Mouse (Mus musculus): ENCODE results near the gene Mlec.
"Not testable (repeated sequence)": the region's sequence is repeated elsewhere in the genome, so short reads cannot be mapped to it uniquely, and the experiment has no call there.

Gene Mlec

DNA sequence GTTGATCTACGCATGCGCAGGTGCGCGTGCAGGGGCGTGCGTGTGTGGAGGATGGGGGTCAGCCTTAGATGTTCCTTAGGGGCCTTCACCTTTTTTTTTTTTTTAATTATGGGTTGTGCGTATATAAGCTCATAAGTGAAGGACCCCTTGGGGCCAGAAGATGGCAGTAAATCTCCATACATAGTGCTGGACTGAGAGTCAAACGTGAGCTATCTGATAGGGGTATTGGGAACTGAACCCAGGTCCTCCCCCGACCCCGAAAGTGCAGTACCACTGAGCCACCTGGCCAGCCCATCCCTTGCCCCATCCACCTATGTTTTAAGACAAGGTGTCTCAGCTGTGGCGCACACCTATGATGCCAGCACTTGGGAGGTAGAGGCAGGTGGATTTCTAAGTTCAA, 21.6 kb upstream of the Mlec start:
- no peak for DNase-seq

DNA sequence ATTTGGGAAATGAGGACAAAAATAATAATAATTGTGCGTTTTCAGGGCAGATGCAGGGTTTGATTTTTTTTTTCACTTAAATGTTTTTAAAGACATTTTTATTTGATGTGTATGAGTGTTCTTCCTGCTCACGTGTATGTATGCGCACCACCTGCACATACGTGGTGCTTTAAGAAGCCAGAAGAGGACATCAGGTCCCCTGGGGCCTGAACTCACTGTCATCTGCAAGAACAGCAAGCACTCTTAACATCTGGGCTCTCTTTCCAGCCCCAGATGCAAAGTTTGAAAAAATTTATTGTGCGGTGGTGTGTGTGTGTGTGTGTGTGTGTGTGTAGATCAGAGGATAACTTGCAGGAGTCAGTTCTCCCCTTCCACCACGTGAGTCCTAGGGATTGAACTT, 19.9 kb upstream of the Mlec start:
- DNase-seq: no peak

DNA sequence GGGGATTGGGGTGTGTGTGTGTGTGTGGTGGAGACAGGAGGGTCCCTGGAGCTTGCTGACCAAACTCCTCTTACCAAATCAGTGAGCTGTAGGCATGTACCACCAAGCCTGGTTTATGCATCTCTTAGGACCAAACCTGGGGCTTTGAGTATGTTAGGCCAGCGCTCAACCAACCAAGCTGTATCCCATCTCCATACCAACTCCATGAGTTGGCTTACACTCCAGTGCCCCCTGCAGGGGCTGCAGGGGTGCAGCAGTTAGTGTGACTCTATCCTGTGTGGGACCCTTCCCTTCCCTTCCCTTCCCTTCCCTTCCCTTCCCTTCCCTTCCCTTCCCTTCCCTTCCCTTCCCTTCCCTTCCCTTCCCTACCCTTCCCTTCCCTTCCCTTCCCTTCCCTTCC, 16.6 kb upstream of the Mlec start:
- DNase-seq: no peak

DNA sequence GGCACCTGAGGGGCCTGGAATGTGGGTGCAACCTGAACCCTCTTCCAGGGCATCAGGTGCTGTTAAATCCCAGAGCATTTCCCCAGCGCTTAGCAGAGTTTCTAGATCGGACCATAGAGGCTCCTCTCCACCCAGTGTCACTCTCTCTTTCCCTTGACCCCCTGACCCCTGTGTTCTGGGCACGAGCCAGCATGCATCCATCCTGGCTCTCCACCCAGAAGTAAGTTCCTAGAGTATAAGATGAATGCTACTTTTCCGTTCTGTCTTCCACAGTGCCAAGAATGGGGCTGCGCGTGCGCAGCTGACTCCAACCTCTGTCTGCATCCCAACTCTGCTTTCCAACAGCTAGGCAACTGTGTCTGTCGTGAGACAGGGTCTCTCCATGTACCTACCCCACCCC, 12.2 kb upstream of the Mlec start:
- no peak for DNase-seq

DNA sequence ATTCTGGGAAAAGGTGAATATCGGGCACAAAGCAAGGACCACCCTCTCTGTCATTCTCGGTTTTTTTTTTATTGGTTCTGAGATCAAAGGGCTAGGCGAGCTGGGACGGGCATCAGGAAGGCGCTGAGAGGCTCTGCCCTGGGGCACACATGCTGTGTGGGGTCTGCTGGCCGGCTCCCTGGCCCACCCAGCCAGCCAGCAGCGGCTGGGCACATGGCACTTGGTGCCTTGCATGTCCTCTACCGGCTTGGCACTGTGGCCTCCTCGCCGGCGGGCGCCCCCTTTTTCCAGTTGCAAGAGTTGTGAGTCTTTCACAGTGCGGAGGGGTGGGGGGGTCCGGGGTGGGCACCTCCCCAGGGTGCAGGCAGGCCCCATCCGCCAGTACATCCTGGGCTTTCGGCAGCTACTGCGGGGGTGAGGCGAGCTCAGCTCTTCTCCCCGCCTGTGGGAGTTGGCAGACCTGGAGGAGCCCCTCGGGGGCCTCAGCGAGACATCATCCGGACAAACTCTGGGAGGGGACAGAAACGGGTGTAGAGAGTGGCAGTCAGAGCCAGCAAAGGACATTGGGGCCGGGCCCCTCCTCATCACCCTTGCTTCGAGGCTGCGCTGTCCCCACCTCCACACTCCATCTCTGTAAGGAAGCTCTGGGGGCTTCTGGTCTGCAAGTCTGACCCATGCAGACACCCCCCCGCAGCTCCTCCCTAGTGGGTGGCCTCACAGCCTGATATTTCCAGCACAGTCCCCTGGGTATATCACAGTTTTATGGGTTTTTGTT, 10.8 kb upstream of the Mlec start:
- DNase-seq: no peak

DNA sequence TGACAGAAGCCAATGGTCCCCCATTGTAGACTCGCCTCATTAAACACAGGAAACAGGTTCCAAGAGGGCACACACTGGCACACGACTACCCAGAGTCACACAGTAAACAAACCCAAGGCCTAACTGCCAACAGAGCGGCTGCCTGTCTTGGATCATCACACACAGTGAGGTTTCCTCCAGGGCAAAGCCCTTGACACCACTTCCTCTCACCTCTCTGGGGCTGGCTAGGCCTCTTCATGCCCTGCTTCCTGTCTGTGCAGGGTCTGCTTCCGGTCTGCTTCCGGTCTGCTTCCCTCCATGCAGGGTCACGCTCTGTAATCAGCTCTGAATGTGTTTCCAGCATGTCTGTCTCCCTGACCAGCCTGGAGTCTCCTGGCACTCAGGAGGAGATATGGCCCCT, 9.4 kb upstream of the Mlec start:
- no peak for DNase-seq

DNA sequence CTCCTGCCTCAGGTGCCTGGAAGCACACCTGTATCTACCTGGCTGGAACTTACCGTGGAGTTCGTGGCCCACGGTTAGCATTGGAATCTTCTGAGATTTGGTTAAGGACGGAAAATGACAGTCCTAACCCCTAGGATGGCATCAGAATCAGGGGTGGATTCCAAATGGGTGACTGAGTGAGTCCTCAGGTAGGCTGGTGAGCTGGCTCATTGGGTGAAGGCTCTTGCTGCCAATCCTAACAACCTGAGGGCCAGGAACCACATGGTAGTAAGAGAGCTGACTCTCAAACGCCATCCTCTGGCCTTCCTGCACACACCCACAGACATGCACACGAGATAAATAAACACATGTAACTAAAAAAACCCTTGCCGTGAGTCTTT, 8.8 kb upstream of the Mlec start:
- no peak for DNase-seq

DNA sequence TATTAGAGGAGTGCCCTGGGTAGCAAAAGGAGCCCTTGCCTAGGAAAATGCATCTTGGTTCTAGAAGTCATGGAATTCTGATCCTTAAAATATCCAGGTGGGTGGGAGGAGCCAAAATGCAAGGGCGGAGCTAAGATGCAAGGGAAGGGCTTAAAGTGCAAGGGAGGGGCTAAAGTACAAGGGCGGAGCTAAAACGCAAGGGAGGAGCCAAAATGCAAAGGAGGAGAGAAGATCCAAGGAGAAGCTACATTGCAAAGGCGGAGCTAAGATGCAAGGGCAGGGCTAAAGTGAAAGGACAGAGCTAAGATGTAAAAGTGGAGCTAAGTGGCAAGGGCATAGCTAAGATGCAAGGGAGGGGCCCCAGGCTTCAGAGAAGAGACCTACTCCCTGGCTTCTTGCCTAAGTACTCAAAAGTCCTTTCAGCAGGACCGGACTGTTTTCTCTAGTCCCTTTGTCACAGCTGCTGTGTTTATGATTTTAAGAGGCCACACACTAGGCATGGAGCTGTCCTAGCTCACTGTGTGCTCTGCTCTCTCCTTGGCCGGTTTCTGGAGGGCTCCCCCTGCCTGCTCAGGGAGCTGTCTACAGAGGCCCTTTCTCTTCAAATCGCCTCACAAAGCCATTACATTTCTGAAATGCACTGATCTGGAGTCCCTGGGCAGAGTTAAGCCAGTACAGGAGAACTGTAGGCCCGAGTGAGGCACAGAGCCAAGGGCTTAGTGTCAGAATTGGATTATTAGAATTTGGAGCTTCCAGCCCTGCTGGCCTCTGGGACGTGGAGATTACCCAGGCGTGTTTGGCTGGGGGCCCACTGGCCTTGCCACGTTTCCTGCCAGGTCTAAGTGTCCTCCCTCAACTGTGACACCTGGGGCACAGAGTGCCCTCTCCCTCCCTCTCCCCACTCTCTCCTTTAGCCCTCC, 8.2 kb upstream of the Mlec start:
- peak; percentile 74 to 84 for DNase-seq

DNA sequence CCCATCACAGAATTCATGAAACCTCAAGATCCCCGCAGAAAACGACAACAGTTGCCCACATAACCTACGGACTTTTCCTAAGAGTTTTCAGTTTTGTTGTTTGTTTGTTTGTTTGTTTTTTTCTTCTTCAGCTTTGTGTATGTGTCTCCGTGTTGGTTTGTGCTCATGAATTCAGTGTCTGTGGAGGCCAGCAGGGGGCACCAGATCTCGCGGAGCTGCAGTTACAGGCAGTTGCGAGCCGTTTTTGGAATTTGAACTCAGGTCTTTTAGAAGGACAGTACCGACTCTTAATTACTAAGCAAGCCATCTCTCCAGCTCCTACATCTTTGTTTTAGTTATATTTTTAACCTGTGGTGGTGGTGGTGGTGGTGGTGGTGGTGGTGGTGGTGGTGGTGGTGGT, 7.4 kb upstream of the Mlec start:
- peak in 1 of 2 experiments; percentile 69 for DNase-seq

DNA sequence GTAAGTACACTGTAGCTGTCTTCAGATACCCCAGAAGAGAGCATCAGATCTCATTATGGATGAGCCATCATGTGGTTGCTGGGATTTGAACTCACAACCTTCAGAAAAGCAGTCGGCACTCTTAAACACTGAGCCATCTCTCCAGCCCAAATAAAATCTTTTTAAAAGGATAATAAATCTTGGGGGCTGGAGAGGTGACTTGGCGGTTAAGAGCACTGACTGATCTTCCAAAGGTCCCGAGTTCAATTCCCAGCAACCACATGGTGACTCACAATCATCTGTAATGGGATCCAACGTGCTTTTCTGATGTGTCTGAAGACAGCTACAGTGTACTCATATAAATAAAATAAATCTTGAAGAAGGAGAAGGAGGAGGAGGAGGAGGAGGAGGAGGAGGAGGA, 6.5 kb upstream of the Mlec start:
- DNase-seq: not testable (repeated sequence)

DNA sequence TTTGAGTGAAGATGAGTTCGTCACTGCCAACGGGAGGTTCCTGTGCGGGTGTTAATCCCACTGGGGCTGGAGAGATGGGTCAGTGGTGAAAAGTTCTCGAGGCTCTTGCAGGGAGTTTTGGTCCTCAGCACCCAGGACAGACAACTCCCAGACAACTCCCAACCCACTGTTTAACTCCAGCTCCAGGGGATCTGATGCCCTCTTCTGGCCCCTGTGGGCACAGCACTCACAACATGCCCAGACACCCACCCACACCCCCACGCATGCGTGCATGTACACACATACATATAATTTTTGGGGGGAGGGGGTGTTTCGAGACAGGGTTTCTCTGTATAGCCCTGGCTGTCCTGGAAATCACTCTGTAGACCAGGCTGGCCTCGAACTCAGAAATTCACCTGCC, 5.6 kb upstream of the Mlec start:
- peak; percentile 75 to 82 for DNase-seq

DNA sequence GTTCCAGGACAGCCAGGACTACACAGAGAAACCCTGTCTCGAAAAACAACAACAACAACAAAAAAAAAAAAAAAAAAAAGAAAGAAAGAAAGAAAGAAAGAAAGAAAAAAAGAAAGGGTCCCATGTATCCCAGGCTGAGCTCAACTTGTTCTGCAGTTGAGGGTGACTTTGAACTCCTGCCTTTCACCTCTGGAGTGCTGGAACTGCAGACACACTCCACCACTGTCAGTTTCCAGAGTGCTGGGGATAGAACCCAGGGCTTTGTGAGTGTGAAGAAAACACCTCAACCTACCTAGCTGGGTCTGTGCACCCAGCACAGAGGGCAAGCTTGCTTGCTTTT, 3.9 kb upstream of the Mlec start:
- DNase-seq: not testable (repeated sequence)

DNA sequence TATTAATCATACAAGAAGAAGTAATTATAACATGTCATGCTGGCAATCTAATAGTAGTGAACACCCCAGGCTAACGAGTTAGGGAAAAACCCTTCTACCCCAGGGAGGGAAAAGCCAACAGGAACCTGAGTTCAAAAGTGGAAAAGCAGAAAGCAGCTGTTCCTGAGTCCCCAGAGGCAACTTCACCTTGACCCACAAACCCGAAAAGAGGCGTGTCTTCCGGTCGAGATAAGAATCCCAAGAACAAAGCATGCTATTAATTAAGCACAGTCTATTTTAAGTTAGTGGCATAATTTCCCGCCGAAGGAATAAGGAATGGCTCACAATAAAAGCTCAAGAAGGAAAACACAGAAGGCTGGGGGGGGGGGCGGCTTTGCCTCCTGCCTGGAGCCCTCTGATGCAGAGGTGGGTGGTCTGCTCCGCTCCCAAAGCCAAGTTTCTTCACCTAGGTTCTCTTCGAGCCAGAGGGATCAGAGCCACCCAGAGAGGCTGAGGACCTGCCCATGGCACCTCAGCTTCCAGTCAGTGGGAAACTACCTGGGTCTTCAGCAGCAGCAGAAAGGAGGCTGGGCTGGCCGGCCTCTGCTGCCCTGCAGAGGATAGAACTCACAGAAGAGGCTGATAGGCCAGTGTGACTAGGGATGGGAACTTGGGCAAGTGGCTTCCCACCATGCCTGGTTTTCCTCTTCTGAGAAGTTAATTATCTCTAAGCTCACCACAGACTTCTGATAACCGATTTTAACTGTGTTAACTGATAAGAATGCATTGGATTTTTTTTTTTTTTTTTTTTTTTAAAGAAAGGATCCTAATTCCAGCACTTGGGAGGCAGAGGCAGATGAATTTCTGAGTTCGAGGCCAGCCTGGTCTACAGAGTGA, 3.3 kb upstream of the Mlec start:
- DNase-seq: no peak

DNA sequence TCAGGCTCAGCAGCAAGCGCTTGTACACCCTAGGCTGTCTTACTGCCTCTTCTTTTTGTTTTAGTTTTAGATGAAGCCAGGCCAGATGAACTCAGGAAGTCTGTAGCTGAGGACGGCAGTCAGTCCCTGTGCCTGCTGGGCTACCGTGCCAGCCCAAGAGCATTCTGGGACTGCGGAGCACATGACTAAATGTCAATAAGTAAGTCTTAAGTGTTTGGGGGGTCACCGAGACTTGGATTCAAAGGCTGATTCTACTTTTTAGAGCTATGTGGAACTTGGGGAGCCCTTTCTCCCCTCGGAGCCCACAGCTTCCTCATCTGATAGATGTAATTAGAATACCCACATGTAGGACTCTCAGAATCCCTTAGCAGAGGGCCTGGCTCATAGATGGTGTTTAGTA, 2.7 kb upstream of the Mlec start:
- DNase-seq: no peak

DNA sequence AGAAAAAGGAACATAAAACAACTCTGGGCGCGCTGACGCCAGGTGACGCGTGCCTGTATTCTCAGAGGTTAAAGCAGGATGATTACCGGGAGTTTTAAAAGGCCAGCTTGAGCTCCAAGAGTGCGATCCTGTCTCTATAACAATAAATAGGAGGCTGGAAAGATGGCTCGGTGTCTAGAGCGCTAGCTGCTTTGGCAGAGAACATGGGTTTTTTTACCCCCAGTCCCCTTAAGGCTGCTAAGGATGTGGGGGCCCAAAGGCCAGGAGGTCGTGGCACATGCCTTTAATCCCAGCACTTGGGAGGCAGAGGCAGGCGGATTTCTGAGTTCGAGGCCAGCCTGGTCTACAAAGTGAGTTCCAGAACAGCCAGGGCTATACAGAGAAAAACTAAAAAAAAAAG, 1.2 kb upstream of the Mlec start:
- no peak for DNase-seq

DNA sequence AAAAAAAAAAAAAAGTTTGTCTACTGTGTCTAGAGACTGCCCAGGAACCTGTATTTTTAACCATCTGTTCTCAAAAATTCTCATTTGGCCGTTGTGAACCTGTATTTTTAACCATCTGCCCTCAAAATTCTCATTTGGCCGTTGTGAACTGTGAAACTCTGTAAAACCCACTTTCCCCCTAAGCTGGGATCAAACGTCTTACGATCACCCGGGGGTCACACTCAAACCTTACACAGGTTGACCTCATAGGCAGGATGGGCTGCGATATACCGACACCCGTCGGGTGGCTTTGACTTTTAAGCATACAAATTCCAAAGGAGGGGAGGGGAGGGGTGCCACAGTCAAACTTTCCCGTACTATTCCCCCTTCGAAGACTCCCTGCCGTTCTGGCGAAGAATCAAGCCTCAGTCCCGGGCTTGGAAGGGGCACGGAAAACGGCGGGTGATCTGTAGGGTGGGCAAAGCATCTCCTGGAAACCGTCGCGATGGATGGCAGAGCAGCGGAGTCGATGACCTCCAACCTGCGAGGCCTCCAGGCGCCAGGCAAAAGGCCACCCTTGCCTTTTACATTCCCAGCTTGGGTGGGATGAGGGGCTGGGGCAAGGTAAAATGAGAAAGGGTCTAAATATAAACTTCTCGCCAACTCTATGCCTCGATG, 918 bp downstream of the Mlec start:
- DNase-seq: peak in 1 of 2 experiments; percentile 59

DNA sequence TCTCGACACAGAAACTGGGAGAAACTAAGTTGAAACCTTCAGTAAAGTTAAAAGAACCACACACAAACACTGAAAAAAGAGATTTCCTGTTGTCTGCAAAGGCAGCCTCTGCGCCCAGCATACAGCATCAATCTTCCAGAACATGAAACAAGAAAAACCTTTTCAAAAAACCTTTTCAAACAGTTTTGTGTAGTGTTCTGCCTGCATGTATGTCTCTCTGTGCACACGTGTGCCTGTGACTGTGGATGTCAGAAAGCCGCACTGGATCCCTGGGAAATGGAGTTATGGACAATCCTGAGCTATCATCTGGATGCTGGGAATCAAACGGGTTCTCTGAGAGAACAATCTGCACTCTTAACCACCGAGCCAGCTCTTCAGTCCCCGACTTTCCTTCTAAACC, 1.6 kb downstream of the Mlec start:
- DNase-seq: no peak

DNA sequence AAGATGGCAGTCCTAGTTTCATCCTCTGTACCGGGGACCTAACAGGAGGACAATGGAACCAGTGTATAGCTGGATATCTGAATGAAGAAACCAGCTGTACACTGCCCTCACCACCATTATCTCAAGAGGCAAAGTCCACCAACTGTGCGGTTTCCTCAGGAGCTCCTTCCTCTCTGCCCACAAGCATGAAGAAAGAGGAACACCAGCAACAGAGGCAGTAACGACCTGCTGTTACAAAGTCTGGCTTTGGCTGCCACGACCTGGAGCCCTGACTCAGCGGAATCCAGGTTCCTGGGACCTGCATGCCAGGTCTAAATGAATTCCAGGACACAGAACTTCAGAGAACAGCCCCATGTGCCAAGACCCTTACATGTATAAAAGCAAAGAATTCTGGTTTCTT, 2.1 kb downstream of the Mlec start:
- no peak for DNase-seq

DNA sequence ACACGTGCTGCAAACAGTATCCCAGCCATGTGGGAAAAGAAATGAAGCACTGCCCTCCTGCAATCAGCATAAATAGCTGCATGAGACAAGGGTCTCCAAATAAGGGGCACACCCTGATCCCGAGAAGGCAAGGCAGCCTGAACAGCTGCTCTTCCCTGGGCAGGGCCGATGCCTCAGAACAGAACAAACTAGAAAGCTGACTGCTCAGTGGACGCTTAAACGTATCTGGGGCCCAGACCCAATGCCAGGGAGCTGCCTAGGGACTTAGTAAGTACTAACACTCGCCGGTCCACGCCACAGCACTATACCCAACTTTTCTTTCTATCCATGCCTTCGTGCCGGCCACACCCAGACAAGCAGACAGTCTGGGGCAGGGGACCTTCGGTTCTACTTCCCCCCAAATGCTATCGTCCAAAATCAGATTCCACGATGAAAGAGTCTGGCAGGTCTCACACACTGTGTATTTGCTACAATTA, 2.8 kb downstream of the Mlec start:
- no peak for DNase-seq

DNA sequence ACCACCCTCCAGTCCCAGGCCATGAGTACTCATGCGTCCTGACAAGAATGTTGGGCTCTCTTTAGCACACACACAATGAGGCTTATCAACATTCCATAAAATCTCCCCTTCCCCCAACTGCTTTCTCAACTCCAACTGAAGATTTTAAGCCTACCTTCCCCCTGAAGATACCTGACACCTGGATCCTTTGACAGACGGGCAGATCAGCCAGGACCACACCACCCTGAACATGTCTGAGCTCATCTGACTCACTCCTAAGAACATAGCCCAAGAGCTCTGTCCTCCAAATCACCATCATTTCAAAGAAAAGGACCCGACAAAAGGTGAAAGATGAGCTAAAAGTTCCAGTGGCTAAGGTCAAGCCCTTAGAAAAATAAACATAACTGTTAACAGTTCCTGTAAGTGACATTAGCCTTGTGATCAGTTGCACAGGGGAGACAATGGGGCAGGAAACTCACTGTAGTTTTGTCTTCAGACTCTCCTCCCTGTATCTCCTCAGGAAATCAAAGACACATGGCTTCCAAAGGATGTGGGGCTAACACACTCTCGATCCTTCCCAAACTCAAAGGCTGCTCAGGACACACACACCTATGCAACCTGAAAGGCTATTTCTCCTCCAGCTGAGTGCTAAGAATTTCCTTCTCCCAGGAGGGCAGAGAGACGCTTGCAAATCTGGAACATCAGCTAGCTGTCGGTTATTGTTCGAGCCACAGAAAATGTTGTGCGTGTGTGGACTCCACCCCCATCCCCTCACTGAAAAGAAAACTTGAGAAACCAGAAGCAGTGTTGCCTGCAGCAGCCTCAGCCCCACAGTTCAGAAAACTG, 5.6 kb downstream of the Mlec start:
- no peak for DNase-seq

DNA sequence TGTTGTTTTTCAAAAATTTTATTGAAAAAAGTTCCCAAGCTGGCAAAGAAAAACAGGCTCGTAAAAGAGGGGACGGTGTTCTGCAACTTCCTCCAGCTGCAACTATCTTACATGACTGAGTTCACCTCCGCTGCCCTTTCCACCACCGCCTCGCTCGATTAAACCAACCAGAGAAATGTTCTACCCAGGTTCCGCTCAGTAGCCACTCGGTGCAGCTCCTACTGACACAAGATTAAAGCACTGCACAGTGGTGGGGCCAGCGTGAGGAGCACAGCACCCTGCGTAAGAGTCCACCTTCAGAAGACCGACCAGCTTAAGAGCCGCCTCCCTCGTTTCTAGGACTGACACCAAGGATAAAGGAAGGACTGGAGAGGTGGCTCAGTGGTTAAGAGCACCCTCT, 6.5 kb downstream of the Mlec start:
- no peak for DNase-seq

DNA sequence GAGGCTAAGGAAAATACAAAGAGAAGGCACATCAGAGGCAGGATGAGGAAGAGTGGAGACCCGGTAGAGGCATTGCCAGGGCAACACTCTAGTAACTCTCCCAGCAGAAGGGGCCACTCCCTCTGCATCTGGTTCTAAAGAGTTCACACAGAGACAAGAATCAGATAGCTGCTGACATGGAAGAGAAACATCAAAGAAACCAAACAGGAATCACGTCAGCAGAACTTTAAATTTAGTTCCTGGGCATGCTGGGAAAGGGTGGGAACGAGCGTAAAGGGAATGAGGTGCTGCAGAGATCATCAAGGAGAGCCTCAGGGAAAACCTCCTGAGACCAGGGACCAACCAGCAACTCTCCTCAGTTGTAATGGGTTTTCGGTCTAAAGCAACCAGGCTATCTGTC, 7.0 kb downstream of the Mlec start:
- no peak for DNase-seq

Measured in cerebellum, postnatal 14 days (tissue).